Mouse (Mus musculus) liver, postnatal 0 days (tissue): ENCODE results near the gene Mboat2.

ENCODE experiments used
- CTCF ChIP-seq: sonication (generic); IDR thresholded peaks from 2 replicates; pipeline ENCODE4 v1.5.1; 2016; ENCODE audit warnings: antibody characterized with exemption, low read depth
- EP300 ChIP-seq: IDR thresholded peaks from 2 replicates; pipeline ENCODE4 v1.6.1; 2016; ENCODE audit warnings: antibody characterized with exemption, low read depth, mild to moderate bottlenecking

DNA sequence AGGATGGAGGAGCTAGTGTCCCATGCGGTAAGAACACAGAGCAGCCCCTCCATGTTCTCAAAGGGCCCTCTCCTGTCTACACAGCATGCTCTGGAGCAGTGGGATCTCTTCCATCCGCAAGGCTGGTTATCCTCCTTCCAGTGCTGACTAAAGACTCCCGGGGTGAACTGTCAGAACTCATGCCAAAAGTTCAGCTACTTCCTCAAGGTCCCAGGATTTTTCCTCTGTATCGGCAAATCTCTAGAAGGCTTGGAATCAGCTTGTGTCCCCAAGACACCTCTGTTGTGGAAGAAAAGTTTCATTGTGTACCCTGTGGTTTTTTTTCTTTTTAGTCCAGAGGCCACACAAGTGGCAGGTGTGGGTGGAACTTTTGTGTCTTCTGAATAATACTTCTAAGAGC lies 18.8 kb upstream of the Mboat2 start:
- TF ChIP-seq EP300: no peak
- no peak for TF ChIP-seq CTCF
